In the genomic region with DNA sequence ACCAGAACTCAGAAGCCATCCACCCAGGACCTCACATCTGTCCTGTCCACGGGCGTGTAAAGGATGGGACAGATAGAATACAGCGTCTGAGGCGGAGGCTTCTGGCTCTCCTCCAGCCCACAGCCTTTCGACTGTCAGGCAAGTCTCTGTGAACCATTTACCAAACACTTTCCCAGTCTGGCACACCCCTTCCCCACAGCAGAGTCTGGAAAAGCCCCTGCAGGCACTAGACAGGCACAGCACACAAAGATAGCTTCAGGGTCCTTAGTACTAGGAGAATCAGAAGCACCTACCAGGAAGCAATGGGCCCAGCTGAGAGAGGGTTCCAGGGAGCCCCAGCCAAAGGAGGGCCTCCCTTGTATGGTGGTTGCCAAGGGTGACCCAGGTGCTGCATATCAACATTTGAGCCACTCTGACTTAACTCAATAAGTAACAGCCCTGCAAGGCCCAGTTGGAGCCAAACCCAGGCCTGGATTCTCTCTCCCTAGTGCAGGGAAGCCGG, we compare ENCODE assay signal across 8 mouse cellular contexts. TPM values are rescaled to one million over a fixed set of nuclear protein-coding genes. Genes with fewer than 3 reads are reported as not detected.
DNase-seq lines count a peak whose midpoint lies in the region; TF ChIP-seq lines count a peak whose summit lies in the region.

No protein-coding gene starts in this region.

- no peak overlapping the region for H3K27ac ChIP-seq in MEL (ENCODE audit: control insufficient read depth, low read depth, low read length)

- H3K79me2 ChIP-seq in MEL (ENCODE audit: control insufficient read depth, insufficient read depth, low read length, poor library complexity): no peaks in the 10 kb centered on the region

- TF ChIP-seq RAD21 in MEL (IDR thresholded peaks at IDR 0.05; ENCODE audit: low read depth, low read length): no peak

- H3K36me3 ChIP-seq in MEL (ENCODE audit: control insufficient read depth in 1 of 2, insufficient read depth in 2 of 2, low read length in 2 of 2): peaks cover 0 to 12% of the 10 kb centered on the region in 2 experiments; a peak in 2 of 4 replicates

- no peak for TF ChIP-seq EP300 in MEL (IDR thresholded peaks at IDR 0.05; ENCODE audit: low read depth in 1 of 2, low read length in 2 of 2)

- WGBS in lung, adult 2 months: 15% methylated on average over 6 of the region's 6 CpGs

- peaks cover 17 to 30% of the 10 kb centered on the region in 2 experiments for H3K4me1 ChIP-seq in MEL (ENCODE audit: control insufficient read depth in 1 of 2, insufficient read depth in 2 of 2, low read length in 2 of 2)
- H3K4me1 ChIP-seq in lung, adult 2 months (ENCODE audit: control insufficient read depth, insufficient read depth, low read length): peaks cover 28% of the 10 kb centered on the region

- no peak for TF ChIP-seq POLR2A in MEL (IDR thresholded peaks at IDR 0.05; ENCODE audit: control insufficient read depth in 1 of 2, insufficient read depth in 1 of 2, low read depth in 1 of 2, low read length in 2 of 2, poor library complexity in 1 of 2)
- TF ChIP-seq POLR2A in lung, adult 2 months (IDR thresholded peaks at IDR 0.05; ENCODE audit: borderline replicate concordance, extremely low read depth, low read depth, low read length): no peak

- no peak overlapping the region for H3K9ac ChIP-seq in MEL (ENCODE audit: control insufficient read depth, low read depth, low read length, poor library complexity, severe bottlenecking)

- no peak for TF ChIP-seq CTCF in MEL (IDR thresholded peaks at IDR 0.05 in 2 of 3, conservative IDR thresholded peaks at IDR 0.05 in 1 of 3; ENCODE audit: control insufficient read depth in 1 of 3, insufficient read depth in 1 of 3, low read depth in 2 of 3, low read length in 3 of 3, poor library complexity in 1 of 3, severe bottlenecking in 1 of 3)
- no peak for TF ChIP-seq CTCF in lung, adult 2 months (IDR thresholded peaks at IDR 0.05; ENCODE audit: insufficient read depth, low read length)

- no peaks in the 10 kb centered on the region for H3K9me3 ChIP-seq in MEL (replicated peaks; ENCODE audit: insufficient read depth, low read length)

- H3K27me3 ChIP-seq in MEL (ENCODE audit: control insufficient read depth in 1 of 2, insufficient read depth in 2 of 2, low read length in 2 of 2): no peaks in the 10 kb centered on the region

- peak; percentile 62 for DNase-seq in MEL (ENCODE audit: low read depth, low spot score)
- peak; percentile 44 for DNase-seq in adrenal gland, adult 8-10 months
- DNase-seq in gastrocnemius, postnatal 25 days: peak; percentile 35
- peak; percentile 24 for DNase-seq in hindlimb bud, embryonic 11.5 days (ENCODE audit: extremely low spot score, low read depth, low spot score)
- peak; percentile 67 for DNase-seq in lung, adult 2 months
- peak; percentile 62 for DNase-seq in ovary, postnatal 36 days (ENCODE audit: low spot score)
- no peak for DNase-seq in right cerebral cortex, postnatal 14 days
- DNase-seq in cerebellum, postnatal 14 days: no peak

- no peak overlapping the region for H3K4me3 ChIP-seq in MEL (ENCODE audit: control insufficient read depth in 1 of 2, insufficient read depth in 1 of 2, low read depth in 2 of 2, low read length in 2 of 2)
- H3K4me3 ChIP-seq in lung, adult 2 months (replicated peaks; ENCODE audit: extremely low read depth, low read depth, low read length): peak overlapping the region; percentile 21

TF ChIP-seq in MEL, 35 proteins besides CTCF, POLR2A, EP300 and RAD21:
- TF ChIP-seq MYB (IDR thresholded peaks at IDR 0.05; ENCODE audit: low read depth, low read length): no peak
- no peak for TF ChIP-seq MYC (IDR thresholded peaks at IDR 0.05; ENCODE audit: low read depth, low read length)
- TF ChIP-seq GABPA (IDR thresholded peaks at IDR 0.05; ENCODE audit: low read depth, low read length): no peak
- TF ChIP-seq SIN3A (IDR thresholded peaks at IDR 0.05; ENCODE audit: low read length): no peak; the same call in 1 of the 2 replicates
- no peak for TF ChIP-seq ZMIZ1 (IDR thresholded peaks at IDR 0.05; ENCODE audit: low read depth, low read length)
- TF ChIP-seq SMC3 (IDR thresholded peaks at IDR 0.05; ENCODE audit: low read depth, low read length): no peak
- no peak for TF ChIP-seq POLR2AphosphoS2 (IDR thresholded peaks at IDR 0.05; ENCODE audit: low read length)
- peak; percentile 26; the same call in 1 of the 2 replicates for TF ChIP-seq TCF12 (IDR thresholded peaks at IDR 0.05; ENCODE audit: low read depth, low read length)
- TF ChIP-seq USF2 (IDR thresholded peaks at IDR 0.05; ENCODE audit: borderline replicate concordance in 1 of 2, insufficient read depth in 1 of 2, low read depth in 1 of 2, low read length in 2 of 2): no peak
- TF ChIP-seq RCOR1 (IDR thresholded peaks at IDR 0.05; ENCODE audit: low read depth, low read length): no peak
- TF ChIP-seq ZNF384 (IDR thresholded peaks at IDR 0.05; ENCODE audit: low read depth, low read length): no peak
- no peak for TF ChIP-seq KAT2A (conservative IDR thresholded peaks at IDR 0.05; ENCODE audit: low read depth, low read length)
- no peak for TF ChIP-seq ZC3H11A (IDR thresholded peaks at IDR 0.05; ENCODE audit: low read depth, low read length)
- TF ChIP-seq TBP (IDR thresholded peaks at IDR 0.05; ENCODE audit: low read depth, low read length): no peak
- TF ChIP-seq MAX (IDR thresholded peaks at IDR 0.05; ENCODE audit: low read length): no peak
- peak; percentile 52 for TF ChIP-seq ETS1 (IDR thresholded peaks at IDR 0.05; ENCODE audit: low read depth, low read length)
- TF ChIP-seq MXI1 (IDR thresholded peaks at IDR 0.05; ENCODE audit: low read depth, low read length): no peak

RNA-seq across cellular contexts. Expression of gene Rph3al, which starts 0.8 kb away (rescaled TPM):
- total RNA-seq in MEL (2012; rRNA removed): 7.1 and 9.4 TPM in 2 replicates
- polyA plus RNA-seq in MEL (2012; ENCODE audit: insufficient read depth in 1 of 2, insufficient read length in 2 of 2, low read depth in 1 of 2, low replicate concordance in 2 of 2, missing spikeins in 1 of 2): 10 to 100 TPM in 1 of 2 experiments, not detected in 1; 23.0 TPM
- total RNA-seq in adrenal gland, adult 8-10 months (2022): 10 to 100 TPM; 19.9 to 31.2 (median 21.9) TPM
- total RNA-seq in gastrocnemius, postnatal 25 days (2021): 1 to 10 TPM; 8.2 to 8.6 TPM
- polyA plus RNA-seq in lung, adult 2 months (2012; rRNA removed): 15.5 and 17.7 TPM in 2 replicates

Comparison
In these comparisons a context has a peak if more than half of its experiments do, and no peak if none do; other contexts are left out.
1. DNase-seq: peak in MEL (single experiment), adrenal gland, adult 8-10 months (single experiment), gastrocnemius, postnatal 25 days (single experiment), hindlimb bud, embryonic 11.5 days (single experiment), lung, adult 2 months (single experiment) and ovary, postnatal 36 days (single experiment); none in right cerebral cortex, postnatal 14 days (single experiment) and cerebellum, postnatal 14 days (0 of 2).